Mouse (Mus musculus): ENCODE data around the gene Efcab3.
"Not testable (repeated sequence)": the region's sequence is repeated elsewhere in the genome, so short reads cannot be mapped to it uniquely, and the experiment has no call there.

The Efcab3 gene

DNA sequence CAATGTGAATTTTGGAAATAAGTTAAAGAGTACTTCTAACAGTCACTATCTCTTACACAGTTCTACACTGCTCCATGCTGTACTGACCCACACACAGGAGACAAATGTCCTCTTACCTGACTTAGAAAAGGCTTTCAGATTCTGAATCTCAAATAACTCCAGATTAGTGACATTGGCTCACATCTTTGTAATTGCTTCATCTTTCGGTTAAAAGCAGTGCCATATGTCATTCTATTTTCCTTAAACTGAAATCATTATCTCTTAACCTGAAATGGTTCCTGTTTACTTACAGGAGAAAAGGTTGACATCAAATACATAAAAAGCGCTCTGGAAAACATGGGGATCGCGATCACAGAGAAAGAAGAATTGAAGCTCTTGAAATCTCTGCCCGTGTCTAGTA is at the start of gene Efcab3:
Gene Efcab3, plus strand, starts transcription at position 301 of the 400 bp plus-strand sequence.
- DNase-seq (ENCODE audit: low spot score) = no peak

- no peak for DNase-seq (ENCODE audit: low spot score)
These were observed 42.3 kb upstream of the Efcab3 start for GRCm38 (mm10) chr11:105021071-105021470.

DNA sequence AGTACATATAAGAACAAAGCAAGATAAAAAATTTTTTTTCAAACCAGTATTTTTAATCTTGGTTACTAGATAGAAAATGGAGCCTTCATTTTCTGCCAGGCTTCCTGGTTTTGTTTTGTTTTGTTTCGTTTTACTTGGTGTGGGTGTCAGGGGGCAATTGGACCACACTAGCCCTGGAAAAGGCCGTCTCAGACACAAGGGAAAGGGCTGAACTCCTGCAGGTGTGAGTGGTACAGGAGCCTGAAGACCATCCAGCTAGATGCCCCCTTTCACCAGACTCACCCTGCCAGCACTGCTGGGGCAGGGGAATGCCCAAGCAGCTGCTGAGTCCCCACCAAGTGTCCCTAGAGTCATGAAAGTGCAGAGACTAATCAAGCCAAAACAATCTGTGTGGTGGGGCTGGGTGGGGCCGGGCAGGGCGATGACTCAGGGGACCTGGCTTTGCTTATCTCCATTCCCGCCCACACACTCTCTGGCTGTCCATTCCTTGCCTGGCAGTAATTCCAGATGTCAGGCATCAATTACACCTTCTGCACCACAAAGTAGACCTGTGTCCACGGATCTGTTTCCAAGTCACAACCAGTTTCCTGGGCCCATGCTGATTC is 34.5 kb upstream of the Efcab3 start:
- DNase-seq (ENCODE audit: low spot score) = no peak

DNA sequence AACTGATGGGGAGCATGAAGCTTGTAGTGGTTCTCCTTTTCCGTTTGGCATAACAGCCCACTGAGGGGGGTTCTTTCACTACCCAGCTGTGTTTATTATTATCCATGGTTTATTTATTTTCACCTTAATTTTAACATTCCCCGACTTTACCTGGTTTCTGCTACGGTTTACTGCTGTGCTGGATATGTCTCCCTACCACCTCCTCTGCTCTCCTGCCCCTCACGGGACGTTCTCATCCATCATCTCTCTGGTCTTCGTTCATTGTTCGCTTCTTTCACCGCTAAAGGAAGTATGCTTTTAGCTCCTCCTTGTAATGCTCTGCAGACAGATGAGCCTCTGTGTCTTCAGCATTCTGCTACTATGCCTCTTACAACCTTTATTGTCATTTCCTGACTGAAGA is 33.9 kb upstream of the Efcab3 start:
- no peak for DNase-seq (ENCODE audit: low spot score)

DNA sequence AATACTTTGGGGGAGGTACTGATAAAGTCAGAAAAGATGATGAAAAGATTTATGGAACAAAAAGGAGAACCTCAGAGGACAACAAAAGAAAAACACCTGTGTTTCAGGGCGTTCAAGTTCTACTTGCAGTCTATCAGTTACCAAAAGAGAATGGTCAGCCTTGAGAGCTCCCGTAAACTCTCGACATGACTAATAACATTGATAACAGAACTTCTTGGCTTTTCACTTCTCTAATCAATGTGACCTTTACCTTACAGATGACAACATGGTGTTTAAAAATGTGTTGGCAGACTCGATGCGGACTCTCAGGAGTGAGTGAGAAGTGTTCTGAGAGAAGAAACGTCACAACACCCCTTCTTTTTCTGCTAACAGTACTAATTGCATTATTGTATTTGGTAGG is 33.2 kb upstream of the Efcab3 start:
- DNase-seq (ENCODE audit: low spot score) = no peak

- DNase-seq (ENCODE audit: low spot score) = no peak
These were observed 32.3 kb upstream of the Efcab3 start for GRCm38 (mm10) chr11:105031103-105031502.

DNA sequence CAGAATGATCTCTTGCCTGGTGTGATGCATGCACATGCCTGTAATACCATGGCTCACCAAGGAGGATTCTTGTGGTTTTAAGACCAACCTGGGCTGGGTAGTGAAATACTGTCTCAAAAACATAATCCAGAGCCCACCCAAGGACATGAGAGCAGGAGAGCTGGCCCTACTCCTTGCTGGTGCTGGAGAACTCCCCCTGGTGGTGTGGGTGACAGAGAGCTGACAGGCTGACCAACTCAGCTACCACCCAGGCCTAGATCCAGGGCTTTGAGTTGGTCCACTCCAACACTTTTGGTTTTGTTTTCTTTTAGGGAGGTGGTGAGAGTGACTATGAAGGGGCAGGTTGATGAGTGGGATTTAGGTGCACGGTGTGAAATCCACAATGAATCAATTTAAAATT is 28.3 kb upstream of the Efcab3 start:
- no peak for DNase-seq (ENCODE audit: low spot score)

DNA sequence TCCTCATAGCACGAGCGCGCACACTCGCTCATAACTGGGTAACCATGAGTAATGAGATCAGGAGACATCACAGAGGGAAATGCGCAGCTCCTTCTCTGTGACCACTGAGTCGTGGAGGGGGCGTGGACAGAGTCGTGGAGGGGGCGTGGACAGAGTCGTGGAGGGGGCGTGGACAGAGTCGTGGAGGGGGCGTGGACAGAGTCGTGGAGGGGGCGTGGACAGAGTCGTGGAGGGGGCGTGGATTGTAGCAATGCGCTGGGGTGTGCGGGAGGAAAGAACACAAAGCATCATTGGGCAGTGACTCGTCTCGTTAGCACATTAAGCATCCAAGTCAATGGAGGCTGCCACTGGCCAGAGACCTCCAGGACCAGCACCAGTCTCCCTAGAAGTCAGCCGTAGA is 49.1 kb downstream of the Efcab3 start:
- DNase-seq (ENCODE audit: low spot score) = not testable (repeated sequence)

- DNase-seq (ENCODE audit: low spot score) = no peak
These were observed 54.4 kb downstream of the Efcab3 start for GRCm38 (mm10) chr11:105117814-105118213.

GRCm38 (mm10) chr11:105120551-105121061 is 57.2 kb downstream of the Efcab3 start:
- DNase-seq (ENCODE audit: low spot score) = no peak

- DNase-seq (ENCODE audit: low spot score) = not testable (repeated sequence)
These were observed 58.4 kb downstream of the Efcab3 start for GRCm38 (mm10) chr11:105121792-105122191.

GRCm38 (mm10) chr11:105123986-105124385 is 60.6 kb downstream of the Efcab3 start:
- peak; percentile 60 for DNase-seq (ENCODE audit: low spot score)

DNA sequence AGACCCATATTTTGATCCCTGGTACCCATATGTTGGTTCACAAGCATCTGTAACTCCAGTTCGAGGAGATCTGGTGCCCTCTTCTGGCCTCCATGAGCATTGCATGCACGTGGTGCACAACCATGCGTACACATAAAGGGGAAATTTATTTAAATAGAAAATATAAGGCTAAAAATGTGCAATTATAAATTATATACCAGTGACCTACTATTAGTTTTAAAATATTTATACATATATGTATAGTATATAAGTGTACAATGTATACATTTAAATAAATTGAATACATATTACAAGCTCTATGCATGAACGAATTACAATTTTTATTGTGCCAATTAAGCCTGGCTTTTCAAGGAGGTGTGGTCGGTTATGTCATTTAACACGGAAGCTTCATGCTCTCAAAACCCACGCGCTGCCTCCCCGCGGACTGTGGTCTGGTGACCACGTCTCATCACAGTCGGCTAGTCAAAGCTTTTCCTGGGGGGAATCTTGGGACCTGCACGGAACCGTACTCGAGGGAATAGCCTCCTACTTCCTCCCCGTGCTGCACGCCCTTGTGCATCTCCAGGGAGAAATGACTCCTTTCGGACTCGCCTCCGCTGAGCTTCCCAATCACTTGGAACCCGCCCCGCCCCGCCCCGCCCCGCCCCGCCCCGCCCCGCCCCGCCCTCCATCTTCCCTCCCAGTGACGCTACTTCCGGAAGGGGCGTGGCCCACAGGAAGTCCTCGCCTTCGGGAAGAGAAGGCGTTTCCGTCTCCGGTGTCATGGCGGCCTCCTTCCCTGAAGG is 62.5 kb downstream of the Efcab3 start, which contains the start of gene Mettl2:
Gene Mettl2, plus strand, starts transcription at position 691 of the 785 bp plus-strand sequence.
- peak; percentile 84 for DNase-seq (ENCODE audit: low spot score)

GRCm38 (mm10) chr11:105126520-105127029 is 63.2 kb downstream of the Efcab3 start:
- DNase-seq (ENCODE audit: low spot score) = no peak

GRCm38 (mm10) chr11:105135692-105136091 is 72.3 kb downstream of the Efcab3 start:
- DNase-seq (ENCODE audit: low spot score) = no peak

- DNase-seq (ENCODE audit: low spot score) = not testable (repeated sequence)
These were observed 73.9 kb downstream of the Efcab3 start for GRCm38 (mm10) chr11:105137255-105137654.

GRCm38 (mm10) chr11:105140512-105140911 is 77.1 kb downstream of the Efcab3 start:
- not testable (repeated sequence) for DNase-seq (ENCODE audit: low spot score)

- DNase-seq (ENCODE audit: low spot score) = no peak
These were observed 77.7 kb downstream of the Efcab3 start for GRCm38 (mm10) chr11:105141115-105141514.

GRCm38 (mm10) chr11:105143564-105143963 is 80.2 kb downstream of the Efcab3 start:
- no peak for DNase-seq (ENCODE audit: low spot score)

GRCm38 (mm10) chr11:105144084-105144483 is 80.7 kb downstream of the Efcab3 start:
- no peak for DNase-seq (ENCODE audit: low spot score)

DNA sequence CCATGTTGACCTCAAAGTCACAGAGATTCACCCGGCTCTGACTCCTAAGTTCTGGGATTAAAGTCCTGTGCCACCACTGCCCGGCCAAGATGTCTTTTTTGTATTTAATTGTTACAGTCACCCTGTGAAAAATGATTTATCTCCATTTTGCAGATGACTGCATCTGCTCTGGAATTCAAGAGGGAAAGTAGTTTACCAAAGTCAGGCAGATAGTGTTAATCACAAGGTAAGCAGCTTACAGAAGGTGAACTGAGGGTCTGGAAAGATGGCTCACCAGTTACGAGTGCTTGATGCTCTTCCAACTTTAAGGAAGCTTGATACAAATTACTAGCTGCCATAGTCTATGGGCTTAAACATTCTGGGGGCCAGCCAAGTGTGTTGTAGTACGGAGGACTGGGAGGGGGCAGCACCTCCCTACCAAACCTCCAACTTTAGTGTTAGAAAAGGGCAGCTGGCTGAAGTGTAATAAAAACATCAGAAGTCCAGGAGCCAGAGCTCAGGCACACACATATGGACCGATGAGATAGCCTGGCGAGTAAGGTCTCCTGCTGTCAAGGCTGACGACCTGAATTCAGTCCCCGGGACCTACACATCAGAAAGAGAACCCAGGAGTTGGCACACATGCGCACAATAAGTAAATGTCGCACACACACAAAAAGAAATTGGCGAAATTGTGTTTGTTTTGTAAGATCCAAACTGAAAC is 81.3 kb downstream of the Efcab3 start:
- no peak for DNase-seq (ENCODE audit: low spot score)

DNA sequence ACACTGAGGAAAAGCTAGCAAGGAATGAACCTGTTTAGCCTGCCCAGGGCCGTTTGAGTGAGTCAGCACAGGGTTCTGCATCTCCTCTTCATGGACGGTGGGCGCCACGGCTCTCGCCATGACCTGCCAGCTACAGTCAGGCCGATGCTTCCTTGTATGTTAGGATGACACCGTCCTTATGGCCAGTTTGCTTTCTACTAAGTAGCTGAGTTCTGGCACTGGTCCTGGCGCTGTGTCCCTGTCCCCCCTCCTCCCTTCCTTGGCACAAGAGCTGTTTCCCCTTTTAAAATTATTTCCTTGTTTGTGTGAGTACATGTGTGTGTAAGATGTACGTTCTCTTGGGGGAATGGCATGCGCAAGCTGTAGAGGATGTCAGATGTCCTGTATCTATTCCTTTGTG is 81.8 kb downstream of the Efcab3 start:
- no peak for DNase-seq (ENCODE audit: low spot score)

All from lung, postnatal 25 days (tissue).